Mouse (Mus musculus): ENCODE results near the gene Sos2. TPM values are rescaled to one million over a fixed set of nuclear protein-coding genes. Genes with fewer than 3 reads are reported as not detected.
A peak's percentile ranks its signal among the peaks of the same experiment; 100 is the strongest.

Gene Sos2
- polyA plus RNA-seq, 1 experiment = 6.0 TPM

DNA sequence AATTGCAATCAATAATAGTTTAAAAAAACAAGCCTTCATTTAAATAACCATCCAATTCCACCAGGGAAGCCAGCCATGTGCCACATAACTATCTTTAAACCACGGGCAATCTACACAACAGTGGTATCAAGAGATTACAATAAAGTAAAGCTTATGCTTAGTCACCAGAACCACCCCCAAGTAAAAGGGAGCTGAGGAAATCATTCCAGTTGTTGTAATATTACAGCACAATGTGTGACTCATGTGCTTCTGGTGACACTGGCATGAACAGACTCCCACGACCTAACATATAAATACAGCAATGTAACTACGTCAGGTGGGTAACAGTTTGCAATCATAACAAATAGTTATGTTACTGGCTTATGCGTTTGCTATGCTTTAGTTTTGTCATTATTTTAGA lies 84.2 kb downstream of the Sos2 start:
- H3K27me3 ChIP-seq (ENCODE audit: control insufficient read depth, insufficient read depth, insufficient read length) = no peaks in the 10 kb centered on the region
- H3ac ChIP-seq (ENCODE audit: control insufficient read depth, insufficient read length) = no peak overlapping the region
- no peak overlapping the region for H3K4me2 ChIP-seq (ENCODE audit: low read depth)
- TF ChIP-seq CEBPB (IDR thresholded peaks at IDR 0.05; ENCODE audit: insufficient read depth, poor library complexity, severe bottlenecking) (0 out of 2 replicates have a peak, but pooled peaks have one; percentile 48), MYOG (IDR thresholded peaks at IDR 0.05; ENCODE audit: control insufficient read depth in 1 of 3, insufficient read depth in 1 of 3, insufficient read length in 2 of 3, low read depth in 2 of 3) (no peak)
- H3K36me3 ChIP-seq (ENCODE audit: control insufficient read depth, insufficient read depth) = peaks cover 12% of the 10 kb centered on the region
- no peak overlapping the region for H3K4me3 ChIP-seq
- no peaks in the 10 kb centered on the region for H3K79me2 ChIP-seq (ENCODE audit: control insufficient read depth, insufficient read depth)

DNA sequence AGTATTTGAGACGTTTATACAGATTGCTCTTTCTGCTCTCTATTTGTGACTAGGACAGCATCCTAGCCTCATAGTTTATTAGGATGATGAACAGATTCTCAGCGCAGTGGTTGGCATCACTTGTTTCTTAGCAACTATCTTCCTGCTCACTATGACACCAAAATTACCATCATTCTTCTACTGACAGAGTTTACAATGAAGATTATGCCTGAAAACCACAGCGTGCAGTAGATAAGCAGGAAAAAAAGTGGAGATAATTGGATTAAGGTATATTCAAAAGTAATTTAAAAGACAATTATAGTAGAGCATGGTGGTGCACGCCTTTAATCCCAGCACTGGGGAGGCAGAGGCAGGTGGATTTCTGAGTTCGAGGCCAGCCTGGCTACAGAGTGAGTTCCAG lies 88.5 kb downstream of the Sos2 start:
- Histone ChIP-seq H3K4me2 (ENCODE audit: low read depth) (no peak overlapping the region), H3K36me3 (ENCODE audit: control insufficient read depth, insufficient read depth) (peaks cover 12% of the 10 kb centered on the region), H3K79me2 (ENCODE audit: control insufficient read depth, insufficient read depth) (no peaks in the 10 kb centered on the region), H3K4me3 (no peak overlapping the region), H3ac (ENCODE audit: control insufficient read depth, insufficient read length) (no peak overlapping the region), H3K27me3 (ENCODE audit: control insufficient read depth, insufficient read depth, insufficient read length) (no peaks in the 10 kb centered on the region)
- no peak for TF ChIP-seq E2F4 (IDR thresholded peaks at IDR 0.05; ENCODE audit: insufficient read depth)
- TF ChIP-seq TCF3 (IDR thresholded peaks at IDR 0.05; ENCODE audit: insufficient read length, low read depth) = no peak
- no peak for TF ChIP-seq MYOG (IDR thresholded peaks at IDR 0.05; ENCODE audit: control insufficient read depth in 1 of 3, insufficient read depth in 1 of 3, insufficient read length in 2 of 3, low read depth in 2 of 3)
- no peak for TF ChIP-seq REST (IDR thresholded peaks at IDR 0.05; ENCODE audit: insufficient read depth, insufficient read length)

DNA sequence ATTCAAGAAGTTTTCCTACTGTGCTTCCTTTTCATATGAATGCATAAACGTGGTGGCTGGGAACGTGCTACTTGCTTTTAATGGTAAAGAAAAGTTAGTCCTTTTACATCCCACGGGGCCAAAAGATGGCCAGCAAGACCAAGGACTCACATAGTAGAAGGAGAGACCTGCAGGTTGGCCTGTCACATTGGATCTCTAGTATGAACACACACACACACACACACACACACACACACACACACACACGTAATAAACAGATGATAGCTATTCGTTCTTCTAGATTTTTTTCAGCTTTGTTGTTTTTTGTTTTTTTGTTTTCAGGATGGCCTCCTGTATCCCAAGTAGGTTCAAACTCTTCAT lies 98.4 kb downstream of the Sos2 start:
- Histone ChIP-seq H3K4me3 (peak overlapping the region; percentile 62), H3K4me2 (ENCODE audit: low read depth) (peak overlapping the region; percentile 81), H3ac (ENCODE audit: control insufficient read depth, insufficient read length) (peak overlapping the region; percentile 23), H3K27me3 (ENCODE audit: control insufficient read depth, insufficient read depth, insufficient read length) (no peaks in the 10 kb centered on the region), H3K79me2 (ENCODE audit: control insufficient read depth, insufficient read depth) (peaks cover 32% of the 10 kb centered on the region), H3K36me3 (ENCODE audit: control insufficient read depth, insufficient read depth) (peaks cover 32% of the 10 kb centered on the region)
- TF ChIP-seq SRF (IDR thresholded peaks at IDR 0.05; ENCODE audit: control insufficient read depth, insufficient read length, low read depth) (no peak), MAX (IDR thresholded peaks at IDR 0.05; ENCODE audit: low read depth) (no peak), TCF3 (IDR thresholded peaks at IDR 0.05; ENCODE audit: insufficient read length, low read depth) (no peak), MYOD1 (IDR thresholded peaks at IDR 0.05; ENCODE audit: control insufficient read depth in 1 of 3, insufficient read length in 2 of 3, low read depth in 2 of 3) (no peak), POLR2A (IDR thresholded peaks at IDR 0.05; ENCODE audit: insufficient read length, low read depth) (no peak)

DNA sequence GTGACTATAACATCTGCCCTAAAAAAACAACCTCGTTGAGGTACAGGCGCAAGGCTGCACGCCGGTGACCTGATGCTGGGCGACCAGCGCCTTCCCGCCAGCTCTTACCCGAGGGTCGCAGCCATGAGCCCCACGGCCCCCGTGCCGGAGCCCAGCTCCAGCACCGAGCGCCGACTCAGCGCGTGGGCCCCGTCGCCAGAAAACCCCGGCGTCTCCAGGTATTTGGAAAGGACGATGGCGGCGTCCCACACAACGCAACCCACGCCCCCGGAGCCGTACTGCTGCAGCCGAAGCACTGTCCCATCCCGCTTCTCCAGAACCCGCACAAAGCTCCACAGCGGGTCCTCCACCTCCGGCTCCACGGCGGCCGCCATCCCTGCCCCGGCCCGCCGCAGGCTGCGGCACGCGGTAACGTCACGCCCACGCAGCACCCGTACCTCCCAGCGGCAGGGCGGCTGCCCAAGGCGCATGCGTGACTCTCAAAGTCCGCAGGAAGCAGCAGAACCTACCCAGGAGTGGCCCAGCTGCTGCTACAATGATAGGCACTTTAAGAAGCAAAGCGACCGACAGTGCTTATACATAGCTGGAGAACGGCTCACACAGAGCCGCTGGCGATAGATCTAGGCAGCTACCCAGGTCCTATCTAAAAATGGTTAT lies 98.9 kb downstream of the Sos2 start, which contains the start of gene Vcpkmt:
TSS of gene Vcpkmt (minus strand) at position 416 of the 657 bp plus-strand sequence.
- Histone ChIP-seq H3K79me2 (ENCODE audit: control insufficient read depth, insufficient read depth) (peaks cover 32% of the 10 kb centered on the region), H3ac (ENCODE audit: control insufficient read depth, insufficient read length) (peak within 1 kb of the TSS; percentile 23), H3K4me3 (peak within 1 kb of the TSS; percentile 62), H3K36me3 (ENCODE audit: control insufficient read depth, insufficient read depth) (peaks cover 35% of the 10 kb centered on the region), H3K4me2 (ENCODE audit: low read depth) (peak within 1 kb of the TSS; percentile 87), H3K27me3 (ENCODE audit: control insufficient read depth, insufficient read depth, insufficient read length) (no peaks in the 10 kb centered on the region)
- TF ChIP-seq E2F4 (IDR thresholded peaks at IDR 0.05; ENCODE audit: insufficient read depth) (no peak), USF1 (IDR thresholded peaks at IDR 0.05; ENCODE audit: low read depth) (no peak), SRF (IDR thresholded peaks at IDR 0.05; ENCODE audit: control insufficient read depth, insufficient read length, low read depth) (no peak), TCF12 (IDR thresholded peaks at IDR 0.05; ENCODE audit: insufficient read depth, poor library complexity, severe bottlenecking) (no peak), POLR2A (IDR thresholded peaks at IDR 0.05; ENCODE audit: insufficient read length, low read depth) (peak; percentile 91), MAX (IDR thresholded peaks at IDR 0.05; ENCODE audit: low read depth) (no peak), POLR2AphosphoS2 (IDR thresholded peaks at IDR 0.05; ENCODE audit: insufficient read length, low read depth) (peak; percentile 99), MYOD1 (IDR thresholded peaks at IDR 0.05; ENCODE audit: control insufficient read depth in 1 of 3, insufficient read length in 2 of 3, low read depth in 2 of 3) (peak in 1 of 3 experiments; percentile 46), TCF3 (IDR thresholded peaks at IDR 0.05; ENCODE audit: insufficient read length, low read depth) (no peak), CEBPB (IDR thresholded peaks at IDR 0.05; ENCODE audit: insufficient read depth, poor library complexity, severe bottlenecking) (no peak), REST (IDR thresholded peaks at IDR 0.05; ENCODE audit: insufficient read depth, insufficient read length) (no peak), MYOG (IDR thresholded peaks at IDR 0.05; ENCODE audit: control insufficient read depth in 1 of 3, insufficient read depth in 1 of 3, insufficient read length in 2 of 3, low read depth in 2 of 3) (peak in 1 of 3 experiments; percentile 13)

DNA sequence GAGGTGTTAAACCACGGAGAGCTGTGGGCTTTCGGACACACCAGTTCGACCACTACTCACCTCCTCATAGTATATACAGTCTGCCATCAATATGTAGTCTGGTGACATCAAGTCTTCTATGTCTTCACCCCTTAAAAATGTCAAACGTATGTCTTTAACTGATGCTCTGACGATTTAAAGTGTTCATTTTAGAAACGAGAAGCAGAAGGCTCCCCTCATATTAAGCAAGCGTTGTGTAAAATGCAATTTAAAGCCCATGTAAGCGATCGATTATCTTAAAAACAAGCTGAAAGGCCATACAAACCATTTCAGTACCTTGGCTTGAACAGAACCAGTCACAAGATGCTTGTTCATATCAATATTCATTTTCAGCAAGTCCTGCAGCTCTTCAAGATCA lies 99.4 kb downstream of the Sos2 start:
- Histone ChIP-seq H3K36me3 (ENCODE audit: control insufficient read depth, insufficient read depth) (peaks cover 31% of the 10 kb centered on the region), H3K79me2 (ENCODE audit: control insufficient read depth, insufficient read depth) (peaks cover 32% of the 10 kb centered on the region), H3K27me3 (ENCODE audit: control insufficient read depth, insufficient read depth, insufficient read length) (no peaks in the 10 kb centered on the region), H3ac (ENCODE audit: control insufficient read depth, insufficient read length) (peak overlapping the region; percentile 23), H3K4me3 (peak overlapping the region; percentile 62), H3K4me2 (ENCODE audit: low read depth) (peak overlapping the region; percentile 87)
- TF ChIP-seq E2F4 (IDR thresholded peaks at IDR 0.05; ENCODE audit: insufficient read depth) (no peak), MYOD1 (IDR thresholded peaks at IDR 0.05; ENCODE audit: control insufficient read depth in 1 of 3, insufficient read length in 2 of 3, low read depth in 2 of 3) (no peak), SRF (IDR thresholded peaks at IDR 0.05; ENCODE audit: control insufficient read depth, insufficient read length, low read depth) (no peak), CEBPB (IDR thresholded peaks at IDR 0.05; ENCODE audit: insufficient read depth, poor library complexity, severe bottlenecking) (no peak), MAX (IDR thresholded peaks at IDR 0.05; ENCODE audit: low read depth) (no peak), TCF12 (IDR thresholded peaks at IDR 0.05; ENCODE audit: insufficient read depth, poor library complexity, severe bottlenecking) (no peak), TCF3 (IDR thresholded peaks at IDR 0.05; ENCODE audit: insufficient read length, low read depth) (no peak), POLR2AphosphoS2 (IDR thresholded peaks at IDR 0.05; ENCODE audit: insufficient read length, low read depth) (no peak), REST (IDR thresholded peaks at IDR 0.05; ENCODE audit: insufficient read depth, insufficient read length) (no peak), MYOG (IDR thresholded peaks at IDR 0.05; ENCODE audit: control insufficient read depth in 1 of 3, insufficient read depth in 1 of 3, insufficient read length in 2 of 3, low read depth in 2 of 3) (no peak)
